8 mouse cellular contexts compared by ENCODE assay signal in genomic region chr1:36368969-36369645, GRCm38 (mm10). TPM values are rescaled to one million over a fixed set of nuclear protein-coding genes. Genes with fewer than 3 reads are reported as not detected.
DNase-seq lines count a peak whose midpoint lies in the region; ATAC-seq lines count a peak whose summit lies in the region.

Gene Kansl3, minus strand, starts transcription at chr1:36369181.

- H3K4me1 ChIP-seq in hindbrain, embryonic 11.5 days (replicated peaks; ENCODE audit: control insufficient read depth, insufficient read depth, low read length) = peaks cover 4% of the 10 kb centered on the region; the same call in 1 of the 2 replicates

- peak within 1 kb of the TSS; percentile 67 for H3K4me3 ChIP-seq in hindbrain, embryonic 11.5 days (ENCODE audit: low read depth, low read length)

- DNase-seq in Muller cell, postnatal 12 days (ENCODE audit: inconsistent ontology term) = peak; percentile 94
- peak; percentile 83 for DNase-seq in cerebellum, adult 9-11 months
- DNase-seq in frontal cortex, adult 2 months (ENCODE audit: extremely low spot score in 1 of 2, low spot score in 1 of 2) = peak; percentile 17 to 89
- peak; percentile 95 for DNase-seq in hindbrain, embryonic 11.5 days (ENCODE audit: low spot score)
- DNase-seq in layer of hippocampus, postnatal 10 days (ENCODE audit: low spot score in 2 of 2) = peak; percentile 93
- peak; percentile 91 for DNase-seq in lung, postnatal 14 days
- peak; percentile 85 for DNase-seq in retina, adult 2 months (ENCODE audit: low read depth, low spot score)
- peak; percentile 87 to 91 for DNase-seq in thymus, postnatal 36 days

- H3K27me3 ChIP-seq in hindbrain, embryonic 11.5 days (ENCODE audit: control insufficient read depth, insufficient read depth, low read length) = no peaks in the 10 kb centered on the region

- H3K36me3 ChIP-seq in hindbrain, embryonic 11.5 days (ENCODE audit: control insufficient read depth, insufficient read depth, low read length) = no peaks in the 10 kb centered on the region

- H3K9ac ChIP-seq in hindbrain, embryonic 11.5 days (ENCODE audit: low read depth, low read length) = peak within 1 kb of the TSS; percentile 82

- WGBS in hindbrain, embryonic 11.5 days = 4% methylated on average over 56 of the region's 61 CpGs

- ATAC-seq in hindbrain, embryonic 11.5 days (ENCODE audit: low FRiP score) = peak; percentile 88

- no peaks in the 10 kb centered on the region for H3K9me3 ChIP-seq in hindbrain, embryonic 11.5 days (ENCODE audit: control insufficient read depth, low read length)

- peak within 1 kb of the TSS; percentile 60 for H3K4me2 ChIP-seq in hindbrain, embryonic 11.5 days (replicated peaks; ENCODE audit: low read depth, low read length)

- H3K27ac ChIP-seq in hindbrain, embryonic 11.5 days (ENCODE audit: low read depth, low read length) = 0 out of 2 replicates have a peak within 1 kb of the TSS, but pooled peaks have one; percentile 59

RNA-seq across cellular contexts. Expression of gene Kansl3, which starts in this region (rescaled TPM):
- 65.5 and 65.8 TPM in 2 replicates for polyA plus RNA-seq in frontal cortex, adult 2 months (2012; rRNA removed)
- polyA plus RNA-seq in hindbrain, embryonic 11.5 days (2014; fragmentation: Nextera tagmentation; extraction: Ambion mirVana) = 30.5 and 31.0 TPM in 2 replicates
- 10 to 100 TPM; 55.0 to 57.3 TPM for total RNA-seq in layer of hippocampus, postnatal 10 days (2021)

Comparison
In these comparisons a context has a peak if more than half of its experiments do, and no peak if none do; other contexts are left out.
1. Peak in every context shown above with its lines: DNase-seq, ATAC-seq, H3K4me3 ChIP-seq and H3K27ac ChIP-seq.